Mouse (Mus musculus) kidney, postnatal 10 days (tissue): ENCODE results near the gene Fsd1l.

Source experiments
- DNase-seq: peaks from one replicate; pipeline ENCODE4 v3.0.0; 2021; ENCODE audit warnings: mixed read lengths

Gene Fsd1l

GRCm38 (mm10) chr4:53631316-53632010 is at the start of gene Fsd1l:
Gene Fsd1l (plus strand): TSS chr4:53631471.
- peak; percentile 86 for DNase-seq

GRCm38 (mm10) chr4:53587676-53588075 is 43.6 kb upstream of the Fsd1l start:
- DNase-seq, result no peak

- no peak for DNase-seq
Measured at GRCm38 (mm10) chr4:53588936-53589335, 42.3 kb upstream of the Fsd1l start.

- DNase-seq, result no peak
Measured at GRCm38 (mm10) chr4:53589466-53589865, 41.8 kb upstream of the Fsd1l start.

- peak; percentile 26 for DNase-seq
Measured at GRCm38 (mm10) chr4:53590163-53590562, 41.1 kb upstream of the Fsd1l start.

- DNase-seq, result no peak
Measured at GRCm38 (mm10) chr4:53590691-53591447, 40.4 kb upstream of the Fsd1l start.

- DNase-seq, result no peak
Measured at GRCm38 (mm10) chr4:53591536-53591935, 39.7 kb upstream of the Fsd1l start.

- no peak for DNase-seq
Measured at GRCm38 (mm10) chr4:53591941-53592340, 39.3 kb upstream of the Fsd1l start.

GRCm38 (mm10) chr4:53592386-53592785 is 38.9 kb upstream of the Fsd1l start:
- DNase-seq, result peak; percentile 69

GRCm38 (mm10) chr4:53594204-53594603 is 37.1 kb upstream of the Fsd1l start:
- DNase-seq, result peak; percentile 73

- DNase-seq, result no peak
Measured at GRCm38 (mm10) chr4:53595246-53596062, 35.8 kb upstream of the Fsd1l start.

- no peak for DNase-seq
Measured at GRCm38 (mm10) chr4:53596063-53596895, 35.0 kb upstream of the Fsd1l start.

GRCm38 (mm10) chr4:53600462-53600861 is 30.8 kb upstream of the Fsd1l start:
- peak; percentile 38 for DNase-seq

- no peak for DNase-seq
Measured at GRCm38 (mm10) chr4:53614576-53615225, 16.6 kb upstream of the Fsd1l start.

GRCm38 (mm10) chr4:53617968-53618367 is 13.3 kb upstream of the Fsd1l start:
- no peak for DNase-seq

GRCm38 (mm10) chr4:53620104-53620503 is 11.2 kb upstream of the Fsd1l start:
- no peak for DNase-seq

GRCm38 (mm10) chr4:53621084-53621483 is 10.2 kb upstream of the Fsd1l start:
- DNase-seq, result no peak

- DNase-seq, result no peak
Measured at GRCm38 (mm10) chr4:53621490-53621889, 9.8 kb upstream of the Fsd1l start.

GRCm38 (mm10) chr4:53623711-53624110 is 7.6 kb upstream of the Fsd1l start:
- DNase-seq, result no peak

- peak; percentile 85 for DNase-seq
Measured at GRCm38 (mm10) chr4:53624816-53625215, 6.5 kb upstream of the Fsd1l start.

GRCm38 (mm10) chr4:53625263-53625662 is 6.0 kb upstream of the Fsd1l start:
- DNase-seq, result no peak

GRCm38 (mm10) chr4:53628924-53629323 is 2.3 kb upstream of the Fsd1l start:
- DNase-seq, result peak; percentile 85
